Mouse (Mus musculus): ENCODE measurements around the gene Atp5b. TPM values are rescaled to one million over a fixed set of nuclear protein-coding genes. Genes with fewer than 3 reads are reported as not detected.
"Not testable (repeated sequence)": the region's sequence is repeated elsewhere in the genome, so short reads cannot be mapped to it uniquely, and the experiment has no call there.

The Atp5b gene
- total RNA-seq (2021): 1,000 to 10,000 TPM; 1,726 to 1,851 TPM
- long read RNA-seq, transcript Atp5b-201 (10 exons, 1,916 nt): major isoform, 900 of 1,215 reads
- long read RNA-seq, partial matches to known transcripts: 297 of 1,215 reads
- long read RNA-seq, other reads (novel, unspliced or antisense): 17 of 1,215 reads

DNA sequence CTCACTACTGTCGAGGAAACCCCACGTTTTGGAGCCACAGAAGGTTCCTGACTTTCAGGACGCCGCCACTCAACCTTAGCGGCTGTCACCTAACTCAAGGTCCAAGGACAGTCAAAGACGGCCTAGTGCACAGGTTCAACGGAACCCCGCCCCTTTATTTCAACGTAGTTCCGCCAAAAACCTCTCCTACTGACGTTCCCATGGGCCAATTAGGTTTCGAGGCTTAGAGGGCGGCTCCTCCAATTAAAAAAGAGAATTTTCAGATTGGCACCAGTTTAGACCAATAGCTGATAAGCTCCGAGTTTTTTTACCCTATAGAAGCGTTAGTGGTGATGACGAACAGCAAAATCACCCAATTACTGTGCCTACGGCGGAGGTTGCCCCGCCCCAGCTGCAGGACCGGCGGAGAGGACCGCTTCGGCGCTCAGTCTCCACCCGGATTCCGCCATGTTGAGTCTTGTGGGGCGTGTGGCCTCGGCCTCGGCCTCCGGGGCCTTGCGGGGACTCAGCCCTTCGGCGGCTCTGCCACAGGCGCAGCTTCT lies at the start of gene Atp5b:
TSS of gene Atp5b (plus strand) at position 394 of the 542 bp plus-strand sequence.
- peak; percentile 98 to 100 for DNase-seq (ENCODE audit: low spot score in 2 of 2)

DNA sequence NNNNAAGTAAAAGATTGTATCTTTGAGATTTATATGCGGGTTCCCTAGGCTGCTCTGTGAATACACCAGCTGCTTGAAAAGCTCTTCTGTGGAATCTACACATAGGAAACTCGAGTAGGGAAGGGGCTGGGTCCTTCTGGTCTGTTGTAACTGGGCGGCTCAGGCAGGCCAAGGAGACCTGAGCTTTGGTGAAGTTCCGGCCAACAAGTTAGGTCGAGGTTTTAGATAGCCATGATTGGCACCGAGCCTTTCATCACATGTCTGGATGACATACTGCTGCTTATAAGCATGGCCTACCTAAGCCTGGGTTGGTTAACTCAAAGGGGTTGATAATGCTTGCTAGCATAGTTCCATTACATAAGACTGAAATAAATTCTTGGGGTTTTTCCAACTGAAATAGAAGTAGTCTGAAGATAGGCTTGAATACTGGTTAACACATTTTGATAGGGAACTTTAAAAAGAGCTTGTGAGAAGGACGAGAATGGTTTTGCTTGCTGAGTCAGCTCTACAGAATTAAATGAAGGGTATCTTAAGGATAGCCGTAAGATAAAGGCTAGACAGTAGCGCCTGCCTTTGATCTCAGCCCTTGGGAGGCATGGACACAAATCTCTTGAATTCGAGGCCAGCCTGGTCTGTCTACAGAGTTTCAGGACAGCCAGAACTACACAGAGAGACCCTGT lies 46.2 kb upstream of the Atp5b start:
- DNase-seq (ENCODE audit: low spot score in 2 of 2): peak in 1 of 2 experiments; percentile 48

DNA sequence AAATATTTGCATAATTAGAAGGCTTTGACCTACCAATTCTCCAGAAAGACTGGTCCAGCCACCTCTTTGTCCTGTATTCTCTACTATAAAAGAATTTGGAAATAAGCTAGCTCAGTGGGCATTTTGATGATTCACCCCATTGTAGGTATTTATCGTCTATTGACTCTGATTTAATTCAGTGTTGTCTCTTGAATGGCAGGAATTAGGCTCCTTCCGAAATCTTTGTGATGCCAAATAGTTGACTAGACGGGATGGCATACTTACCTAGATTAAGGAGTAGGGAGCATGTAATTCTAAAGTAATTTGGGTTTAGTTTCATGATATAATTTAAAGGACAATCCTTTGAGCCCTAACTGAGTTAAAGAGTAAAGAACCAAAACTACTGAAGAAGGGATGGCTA lies 45.2 kb upstream of the Atp5b start:
- DNase-seq (ENCODE audit: low spot score in 2 of 2): no peak

DNA sequence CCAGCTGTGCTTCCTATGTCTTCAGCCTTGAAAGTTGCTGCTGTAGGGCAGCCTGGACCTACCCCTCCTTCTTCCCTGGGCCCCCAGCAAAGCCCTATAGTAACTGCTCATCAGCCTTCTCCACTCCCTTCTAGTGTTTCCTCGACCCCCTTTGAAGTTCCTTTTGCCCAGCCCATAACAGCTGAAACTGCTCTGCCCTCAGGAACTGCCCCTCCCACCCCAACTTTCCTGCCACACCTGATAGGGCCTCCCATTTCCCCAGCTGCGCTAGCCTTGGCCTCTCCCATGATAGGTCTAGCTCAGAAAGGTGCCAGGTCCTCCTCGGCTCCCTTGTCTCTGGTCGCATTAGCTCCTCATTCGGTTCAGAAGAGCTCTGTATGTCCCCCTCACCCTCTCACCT lies 43.9 kb upstream of the Atp5b start:
- no peak for DNase-seq (ENCODE audit: low spot score in 2 of 2)

DNA sequence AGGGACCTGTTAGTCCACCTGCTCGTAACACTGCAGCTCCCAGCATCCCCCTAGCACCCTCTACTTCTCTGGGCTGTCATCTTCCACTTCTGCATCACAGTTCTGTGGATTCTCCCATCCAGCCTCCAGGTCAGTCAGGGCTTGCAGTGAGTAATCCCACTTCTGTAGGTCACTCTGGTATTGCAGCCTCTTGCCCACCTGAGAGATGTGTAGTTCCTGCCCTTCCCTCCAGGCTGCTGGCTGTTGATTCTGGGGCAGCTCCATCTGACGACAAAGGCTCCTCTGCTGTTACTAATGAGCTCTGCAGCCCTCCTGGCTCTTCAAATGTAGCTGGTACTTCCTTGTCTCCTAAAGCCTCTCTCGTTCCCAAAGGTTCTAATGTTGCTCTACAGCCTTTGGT lies 43.2 kb upstream of the Atp5b start:
- no peak for DNase-seq (ENCODE audit: low spot score in 2 of 2)

DNA sequence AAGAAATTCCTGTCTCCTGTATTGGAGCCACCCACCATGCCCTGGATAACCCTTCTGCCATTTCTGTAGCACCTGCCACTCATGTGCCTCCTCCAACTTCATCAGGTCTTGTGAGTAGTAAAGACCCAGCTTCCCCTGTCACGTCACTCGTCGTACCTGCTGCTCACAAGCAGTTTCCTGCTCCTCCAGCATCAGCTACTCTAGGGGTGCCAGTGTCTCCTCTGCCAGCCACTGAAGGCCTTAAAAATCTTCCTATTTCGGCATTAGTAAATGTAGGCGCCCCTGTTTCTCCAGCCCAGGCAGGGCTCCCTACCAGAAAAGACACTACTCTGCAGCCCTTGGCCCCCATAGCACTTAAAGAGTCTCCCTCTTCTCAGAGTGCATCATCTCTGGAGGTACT lies 42.8 kb upstream of the Atp5b start:
- no peak for DNase-seq (ENCODE audit: low spot score in 2 of 2)

DNA sequence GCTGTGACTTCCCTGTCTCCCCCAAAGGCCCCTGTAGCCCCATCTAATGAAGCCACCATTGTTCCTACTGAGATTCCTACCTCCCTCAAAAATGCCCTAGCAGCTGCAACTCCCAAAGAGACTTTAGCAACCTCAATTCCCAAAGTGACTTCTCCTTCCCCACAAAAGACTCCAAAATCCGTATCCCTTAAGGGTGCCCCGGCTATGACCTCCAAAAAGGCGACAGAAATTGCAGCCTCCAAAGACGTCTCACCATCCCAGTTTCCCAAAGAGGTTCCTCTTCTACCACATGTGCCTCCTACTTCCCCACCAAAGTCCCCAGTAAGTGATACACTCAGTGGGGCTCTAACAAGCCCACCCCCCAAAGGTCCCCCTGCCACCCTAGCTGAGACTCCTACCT lies 41.4 kb upstream of the Atp5b start:
- DNase-seq (ENCODE audit: low spot score in 2 of 2): no peak

DNA sequence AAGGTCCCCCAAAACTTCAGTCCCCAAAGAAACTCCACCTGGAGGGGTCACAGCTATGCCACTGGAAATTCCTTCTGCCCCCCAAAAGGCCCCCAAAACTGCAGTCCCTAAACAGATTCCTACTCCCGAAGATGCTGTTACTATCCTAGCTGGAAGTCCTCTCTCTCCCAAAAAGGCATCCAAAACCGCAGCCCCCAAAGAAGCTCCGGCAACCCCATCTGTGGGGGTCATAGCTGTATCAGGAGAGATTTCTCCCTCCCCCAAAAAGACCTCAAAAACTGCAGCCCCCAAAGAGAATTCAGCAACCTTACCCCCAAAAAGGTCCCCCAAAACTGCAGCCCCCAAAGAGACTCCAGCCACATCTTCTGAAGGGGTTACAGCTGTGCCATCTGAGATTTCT lies 40.6 kb upstream of the Atp5b start:
- no peak for DNase-seq (ENCODE audit: low spot score in 2 of 2)

DNA sequence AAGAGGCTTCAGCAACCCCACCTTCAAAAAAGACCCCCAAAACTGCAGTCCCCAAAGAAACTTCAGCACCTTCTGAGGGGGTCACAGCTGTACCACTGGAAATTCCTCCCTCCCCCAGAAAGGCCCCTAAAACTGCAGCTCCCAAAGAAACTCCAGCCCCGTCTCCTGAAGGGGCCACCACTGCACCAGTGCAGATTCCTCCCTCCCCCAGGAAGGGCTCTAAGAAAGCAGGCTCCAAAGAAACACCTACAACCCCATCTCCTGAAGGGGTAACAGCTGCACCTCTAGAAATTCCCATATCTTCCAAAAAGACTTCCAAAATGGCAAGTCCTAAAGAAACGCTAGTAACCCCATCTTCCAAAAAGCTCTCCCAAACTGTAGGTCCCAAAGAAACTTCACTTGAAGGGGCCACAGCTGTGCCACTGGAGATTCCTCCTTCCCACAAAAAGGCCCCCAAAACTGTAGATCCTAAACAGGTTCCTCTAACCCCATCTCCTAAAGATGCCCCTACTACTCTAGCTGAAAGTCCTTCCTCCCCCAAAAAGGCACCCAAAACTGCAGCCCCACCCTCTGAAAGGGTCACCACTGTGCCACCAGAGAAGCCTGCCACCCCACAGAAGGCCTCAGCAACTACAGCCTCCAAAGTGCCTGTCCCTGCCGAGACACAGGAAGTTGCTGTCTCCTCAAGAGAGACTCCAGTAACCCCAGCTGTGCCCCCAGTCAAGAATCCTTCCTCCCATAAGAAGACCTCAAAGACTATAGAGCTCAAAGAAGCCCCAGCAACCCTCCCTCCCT lies 39.8 kb upstream of the Atp5b start:
- DNase-seq (ENCODE audit: low spot score in 2 of 2): no peak

DNA sequence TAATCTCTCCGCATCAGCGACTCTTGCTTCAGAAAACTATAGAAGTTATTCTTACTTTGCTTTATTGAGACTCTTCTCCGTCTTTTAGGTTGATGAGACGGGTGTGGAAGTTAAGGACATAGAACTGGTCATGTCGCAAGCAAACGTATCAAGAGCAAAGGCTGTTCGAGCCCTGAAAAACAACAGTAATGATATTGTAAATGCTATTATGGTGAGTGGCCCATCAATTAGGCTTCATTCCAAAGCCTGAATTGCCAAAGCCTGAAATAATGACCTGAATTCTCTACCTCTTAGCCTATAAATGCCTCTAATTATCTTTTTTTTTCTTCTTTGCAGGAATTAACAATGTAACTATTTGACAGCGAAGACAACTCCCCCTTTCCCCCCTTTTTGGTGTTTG lies 34.9 kb upstream of the Atp5b start:
- no peak for DNase-seq (ENCODE audit: low spot score in 2 of 2)

DNA sequence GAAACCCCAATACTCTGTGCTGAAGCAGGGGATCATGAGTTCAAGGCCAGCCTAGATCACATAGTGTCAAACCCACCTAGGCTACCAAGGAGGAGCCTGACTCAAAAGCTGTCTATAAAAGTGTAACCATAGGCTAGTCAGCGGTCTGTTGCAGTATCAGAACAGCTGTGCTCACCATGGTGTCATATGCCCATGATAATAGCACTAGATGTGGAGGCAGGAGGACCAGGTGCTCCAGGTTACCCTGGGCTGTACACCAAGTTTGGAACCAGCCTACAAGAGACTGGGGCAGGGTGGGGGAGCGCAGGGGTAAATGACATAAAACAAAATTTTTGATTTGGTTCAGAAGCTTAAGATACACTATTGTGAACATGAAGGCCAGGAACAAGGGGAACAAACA lies 33.3 kb upstream of the Atp5b start:
- DNase-seq (ENCODE audit: low spot score in 2 of 2): no peak

DNA sequence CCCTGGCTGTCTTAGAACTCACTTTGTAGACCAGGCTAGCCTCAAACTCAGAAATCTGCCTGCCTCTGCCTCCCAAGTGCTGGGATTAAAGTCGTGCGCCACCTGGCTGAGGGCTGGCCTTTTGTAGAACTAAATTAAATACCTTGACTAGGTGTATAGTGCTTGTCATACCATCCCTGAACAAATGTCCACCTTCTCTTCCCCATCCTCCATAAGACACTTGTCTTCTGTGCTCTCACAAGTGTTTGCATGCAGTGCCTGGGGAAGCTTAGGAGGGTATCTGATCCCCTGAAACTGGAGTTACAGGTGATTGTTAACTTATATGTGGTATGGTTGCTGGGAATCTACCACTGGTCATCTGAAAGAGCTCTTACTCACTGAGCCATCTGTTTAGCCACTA lies 32.7 kb upstream of the Atp5b start:
- DNase-seq (ENCODE audit: low spot score in 2 of 2): no peak

DNA sequence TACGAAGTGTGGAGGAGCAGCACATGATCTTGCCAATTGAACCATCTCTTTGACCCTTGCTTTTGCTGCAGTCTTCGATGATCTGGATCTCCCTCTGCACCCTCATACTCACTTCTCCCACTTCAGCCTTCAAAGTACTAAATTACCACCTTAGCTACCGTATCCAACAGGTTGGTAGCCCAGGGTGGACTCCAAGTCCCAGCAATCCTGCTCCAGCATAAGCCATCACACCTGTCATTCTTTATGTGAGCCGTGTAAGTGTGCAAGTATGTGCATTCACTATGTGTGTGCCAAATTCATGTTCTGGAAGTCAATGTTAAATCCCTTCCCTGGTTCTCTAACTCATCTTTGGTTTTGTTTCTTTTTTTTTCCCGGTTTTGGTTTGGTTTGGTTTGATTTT lies 31.5 kb upstream of the Atp5b start:
- no peak for DNase-seq (ENCODE audit: low spot score in 2 of 2)

DNA sequence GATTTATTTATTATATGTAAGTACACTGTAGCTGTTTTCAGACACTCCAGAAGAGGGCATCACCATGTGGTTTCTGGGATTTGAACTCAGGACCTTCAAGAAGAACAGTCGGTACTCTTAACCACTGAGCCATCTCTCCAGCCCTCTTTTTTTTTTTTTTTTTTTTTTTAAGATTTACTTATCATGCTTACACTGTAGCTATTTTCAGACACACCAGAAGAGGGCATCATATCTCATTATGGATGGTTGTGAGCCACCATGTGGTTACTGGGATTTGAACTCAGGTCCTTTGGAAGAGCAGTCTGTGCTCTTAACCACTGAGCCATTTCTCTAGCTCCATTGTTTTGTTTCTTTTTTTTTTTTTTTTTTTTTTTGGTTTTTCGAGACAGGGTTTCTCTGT lies 30.9 kb upstream of the Atp5b start:
- DNase-seq (ENCODE audit: low spot score in 2 of 2): not testable (repeated sequence)

DNA sequence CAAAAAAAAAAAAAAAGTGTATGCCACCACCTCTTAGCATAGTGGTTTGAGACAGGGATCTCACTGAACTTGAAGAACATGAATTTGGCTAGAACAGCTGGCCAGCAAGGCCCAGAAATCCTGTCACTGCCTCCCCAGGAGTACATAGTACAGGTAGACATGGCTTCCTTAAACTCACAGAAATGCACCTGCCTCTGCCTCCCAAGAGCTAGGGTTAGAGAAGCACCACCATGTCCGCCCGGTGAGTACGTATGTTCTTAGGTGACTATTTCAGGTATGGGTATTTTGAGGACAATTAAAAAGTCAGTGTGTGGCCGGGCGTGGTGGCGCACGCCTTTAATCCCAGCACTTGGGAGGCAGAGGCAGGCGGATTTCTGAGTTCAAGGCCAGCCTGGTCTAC lies 30.1 kb upstream of the Atp5b start:
- DNase-seq (ENCODE audit: low spot score in 2 of 2): no peak

DNA sequence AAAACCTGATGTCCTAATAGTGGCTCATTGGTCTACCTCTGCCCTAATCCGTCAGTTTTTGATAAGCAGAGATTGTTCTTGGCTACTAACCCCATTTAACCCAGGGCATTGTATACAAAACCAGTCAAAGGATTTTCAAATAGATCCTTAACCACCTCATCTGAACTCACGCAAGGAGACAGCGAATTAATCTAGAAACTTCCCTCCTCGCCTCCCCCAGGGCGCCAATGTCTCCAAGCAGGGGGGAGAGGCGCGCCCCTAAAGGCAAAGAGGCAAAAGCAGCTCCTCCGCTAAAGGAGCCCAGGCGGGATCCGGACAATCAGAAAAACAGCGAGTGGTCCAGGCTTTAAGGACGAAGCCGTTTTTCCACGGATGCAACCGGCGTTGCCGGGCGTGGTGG lies 24.9 kb upstream of the Atp5b start:
- no peak for DNase-seq (ENCODE audit: low spot score in 2 of 2)

DNA sequence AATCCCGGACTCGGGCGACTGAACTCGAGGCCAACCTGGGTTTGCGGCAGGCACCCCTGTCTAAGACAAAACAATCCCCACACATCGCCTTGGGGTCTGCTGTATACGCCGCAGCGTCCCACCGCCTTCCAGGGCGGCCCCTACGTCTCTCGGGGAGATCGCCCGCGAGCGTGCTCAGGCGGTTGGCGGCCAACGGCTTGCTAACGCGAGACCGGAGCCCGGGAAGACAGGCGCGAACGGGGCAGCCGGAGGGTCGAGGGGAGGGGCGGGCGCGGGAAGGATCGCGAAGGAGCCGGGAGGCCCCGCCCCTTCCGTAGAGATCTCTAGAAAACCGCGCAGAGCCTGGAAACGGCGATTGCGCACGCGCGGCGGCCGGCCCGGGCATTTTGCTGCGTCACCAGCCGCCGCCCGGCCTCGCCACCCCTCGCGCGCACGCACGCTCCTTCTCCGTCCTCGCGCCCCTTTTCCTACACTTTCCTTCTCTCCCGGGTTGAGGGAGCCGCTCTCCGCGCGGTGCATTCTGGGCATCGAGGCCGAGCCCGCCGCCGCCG lies 24.4 kb upstream of the Atp5b start, which contains the start of gene Ptges3:
TSS of gene Ptges3 (plus strand) at position 354 of the 551 bp plus-strand sequence.
- peak; percentile 96 to 98 for DNase-seq (ENCODE audit: low spot score in 2 of 2)

DNA sequence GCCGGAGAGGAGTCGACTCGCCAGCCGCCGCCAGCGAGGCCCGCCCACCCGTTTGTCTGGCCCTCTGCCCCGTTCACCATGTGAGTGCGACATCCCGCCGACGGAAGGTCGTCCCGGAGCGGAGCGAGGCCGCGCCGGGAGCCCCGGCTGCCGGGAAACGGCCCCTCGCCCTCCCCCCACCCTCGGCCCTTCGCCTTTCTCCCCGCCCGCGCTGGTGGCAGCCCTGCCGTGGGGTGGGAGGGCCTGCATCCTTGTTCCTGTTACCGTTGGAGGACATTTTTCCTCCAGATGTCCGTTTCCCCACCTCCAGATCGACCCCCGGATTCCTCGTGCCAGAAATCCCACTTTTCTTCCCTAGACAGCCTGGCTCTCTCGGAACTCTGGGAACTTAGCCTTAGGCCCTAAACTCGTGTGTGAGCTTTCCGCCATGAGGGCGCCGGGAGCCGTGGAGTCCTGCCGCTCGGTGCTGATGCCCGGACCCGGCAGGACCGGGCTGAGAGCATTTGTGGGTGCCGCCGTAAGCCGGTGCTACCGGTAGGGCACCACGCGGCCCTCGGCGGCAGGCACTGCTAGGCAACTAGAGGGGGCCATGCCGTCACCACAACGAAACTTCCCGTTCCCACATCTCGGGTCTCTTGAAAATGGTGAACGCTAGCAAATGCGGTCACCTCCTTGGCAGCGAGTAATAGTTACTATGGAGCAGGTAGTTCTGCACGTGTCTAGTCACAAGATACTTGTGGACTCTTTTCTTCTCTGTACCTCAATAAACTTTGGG lies 23.7 kb upstream of the Atp5b start:
- peak; percentile 21 to 47 for DNase-seq (ENCODE audit: low spot score in 2 of 2)

DNA sequence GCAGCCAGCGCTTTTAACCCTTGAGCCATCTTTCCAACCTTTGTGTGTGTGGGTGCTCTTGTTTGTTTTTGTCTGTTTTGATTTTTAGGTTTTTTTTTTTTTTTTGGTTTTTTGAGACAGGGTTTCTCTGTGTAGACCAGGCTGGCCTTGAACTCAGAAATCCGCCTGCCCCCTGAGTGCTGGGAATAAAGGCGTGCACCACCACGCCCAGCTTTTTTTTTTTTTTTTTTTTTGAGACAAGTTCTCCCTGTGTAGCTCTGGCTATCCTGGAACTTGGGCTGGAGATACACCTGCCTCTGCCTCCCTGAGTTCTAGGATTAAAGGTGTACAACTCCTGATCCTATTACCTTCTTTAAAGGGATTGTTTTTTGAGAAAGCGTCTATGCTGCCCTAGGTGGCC lies 22.0 kb upstream of the Atp5b start:
- DNase-seq (ENCODE audit: low spot score in 2 of 2): no peak

DNA sequence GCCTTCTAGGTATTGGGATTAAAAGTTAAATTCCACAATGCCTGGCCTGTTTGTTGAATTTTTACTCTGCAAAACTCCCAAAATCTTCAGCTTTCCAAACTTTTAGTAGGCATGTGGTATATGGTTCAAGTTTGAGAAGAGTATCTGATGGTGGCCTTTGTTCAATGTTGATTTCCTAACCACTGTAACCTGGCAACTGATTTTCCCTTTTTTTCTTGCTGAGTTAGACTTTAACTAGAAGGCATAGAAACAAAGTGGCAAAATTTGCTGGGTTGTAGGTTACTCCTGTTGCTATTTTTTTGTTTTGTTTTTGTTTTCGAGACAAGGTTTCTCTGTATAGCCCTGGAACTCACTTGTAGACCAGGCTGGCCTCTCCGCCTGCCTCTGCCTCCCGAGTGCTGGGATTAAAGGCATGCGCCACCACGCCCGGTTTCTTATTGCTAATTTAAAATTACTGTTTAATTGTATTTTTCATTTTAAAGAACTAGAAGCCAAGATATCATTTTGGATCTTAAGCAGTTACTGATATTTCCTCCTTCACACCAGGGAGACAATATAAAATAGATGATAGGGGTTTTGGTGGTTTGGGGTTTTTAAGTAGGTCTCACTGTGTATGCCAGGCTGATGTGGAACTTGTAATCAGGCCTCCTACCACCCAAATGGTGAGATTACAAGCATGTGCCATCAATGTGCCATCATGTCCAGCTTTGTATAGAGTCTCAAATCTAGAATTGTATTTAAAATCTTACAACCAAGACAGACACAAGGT lies 20.7 kb upstream of the Atp5b start:
- DNase-seq (ENCODE audit: low spot score in 2 of 2): no peak
